Mouse (Mus musculus): ENCODE measurements around the gene Zfp84.
"Not testable (repeated sequence)": the region's sequence is repeated elsewhere in the genome, so short reads cannot be mapped to it uniquely, and the experiment has no call there.

Zfp84 gene

GRCm38 (mm10) chr7:29768090-29768900 lies at the start of gene Zfp84:
Gene Zfp84 (plus strand): TSS chr7:29768552.
- peak; percentile 93 for DNase-seq (ENCODE audit: low read depth, low spot score)

GRCm38 (mm10) chr7:29725461-29726142 lies 42.8 kb upstream of the Zfp84 start:
- not testable (repeated sequence) for DNase-seq (ENCODE audit: low read depth, low spot score)

GRCm38 (mm10) chr7:29726860-29727259 lies 41.5 kb upstream of the Zfp84 start, which contains the start of gene Catsperg2:
Gene Catsperg2 (minus strand): TSS chr7:29727032.
- DNase-seq (ENCODE audit: low read depth, low spot score) = not testable (repeated sequence)

- DNase-seq (ENCODE audit: low read depth, low spot score) = no peak
These were observed 40.3 kb upstream of the Zfp84 start for GRCm38 (mm10) chr7:29728055-29728454.

GRCm38 (mm10) chr7:29742258-29742657 lies 26.1 kb upstream of the Zfp84 start:
- DNase-seq (ENCODE audit: low read depth, low spot score) = no peak

- DNase-seq (ENCODE audit: low read depth, low spot score) = peak; percentile 34
These were observed 7.9 kb upstream of the Zfp84 start for GRCm38 (mm10) chr7:29760476-29760875.

GRCm38 (mm10) chr7:29764702-29765101 lies 3.6 kb upstream of the Zfp84 start:
- no peak for DNase-seq (ENCODE audit: low read depth, low spot score)

GRCm38 (mm10) chr7:29767058-29767686 lies 1.2 kb upstream of the Zfp84 start:
- peak; percentile 84 for DNase-seq (ENCODE audit: low read depth, low spot score)

- DNase-seq (ENCODE audit: low read depth, low spot score) = no peak
These were observed 628 bp downstream of the Zfp84 start for GRCm38 (mm10) chr7:29768980-29769379.

GRCm38 (mm10) chr7:29773503-29773902 lies 5.2 kb downstream of the Zfp84 start:
- DNase-seq (ENCODE audit: low read depth, low spot score) = no peak

GRCm38 (mm10) chr7:29774371-29774770 lies 6.0 kb downstream of the Zfp84 start:
- no peak for DNase-seq (ENCODE audit: low read depth, low spot score)

- DNase-seq (ENCODE audit: low read depth, low spot score) = no peak
These were observed 8.2 kb downstream of the Zfp84 start for GRCm38 (mm10) chr7:29776568-29776967.

GRCm38 (mm10) chr7:29777372-29777771 lies 9.0 kb downstream of the Zfp84 start:
- DNase-seq (ENCODE audit: low read depth, low spot score) = no peak

GRCm38 (mm10) chr7:29783871-29784551 lies 15.7 kb downstream of the Zfp84 start, which contains the start of gene Zfp30:
Gene Zfp30 (plus strand): TSS chr7:29783998.
- peak; percentile 92 for DNase-seq (ENCODE audit: low read depth, low spot score)

- peak; percentile 1 for DNase-seq (ENCODE audit: low read depth, low spot score)
These were observed 16.7 kb downstream of the Zfp84 start for GRCm38 (mm10) chr7:29785023-29785422.

- DNase-seq (ENCODE audit: low read depth, low spot score) = no peak
These were observed 17.5 kb downstream of the Zfp84 start for GRCm38 (mm10) chr7:29785888-29786287.

GRCm38 (mm10) chr7:29792906-29793305 lies 24.6 kb downstream of the Zfp84 start:
- DNase-seq (ENCODE audit: low read depth, low spot score) = no peak

GRCm38 (mm10) chr7:29807046-29807445 lies 38.7 kb downstream of the Zfp84 start:
- no peak for DNase-seq (ENCODE audit: low read depth, low spot score)

GRCm38 (mm10) chr7:29812244-29812643 lies 43.9 kb downstream of the Zfp84 start:
- no peak for DNase-seq (ENCODE audit: low read depth, low spot score)

GRCm38 (mm10) chr7:29814381-29814780 lies 46.0 kb downstream of the Zfp84 start:
- DNase-seq (ENCODE audit: low read depth, low spot score) = no peak

- no peak for DNase-seq (ENCODE audit: low read depth, low spot score)
These were observed 46.9 kb downstream of the Zfp84 start for GRCm38 (mm10) chr7:29815061-29815784.
